Mouse (Mus musculus) heart, adult 2 months (tissue): Measurements from ENCODE around the gene 1700122O11Rik. TPM values are rescaled to one million over a fixed set of nuclear protein-coding genes. Genes with fewer than 3 reads are reported as not detected.

ENCODE experiments used
- DNase-seq, 2 experiments: peaks; one replicate each; pipeline ENCODE4 v3.0.0; 2021
- H3K27ac ChIP-seq: fragments of 200-600 bp; 2 replicates; pipeline ENCODE4 v1.8.1; 2022
- H3K27me3 ChIP-seq: fragments of 200-500 bp; 2 replicates; pipeline ENCODE4 v1.6.1; 2012; ENCODE audit warnings: mild to moderate bottlenecking, low read length, inconsistent platforms, mixed read lengths; ENCODE audit not compliant: control insufficient read depth, insufficient read depth
- H3K36me3 ChIP-seq: fragments of 200-500 bp; 2 replicates; pipeline ENCODE4 v1.6.1; 2012; ENCODE audit warnings: low read length, inconsistent platforms; ENCODE audit not compliant: control insufficient read depth, insufficient read depth
- H3K4me1 ChIP-seq: fragments of 200-500 bp; 2 replicates; pipeline ENCODE4 v1.6.1; 2011; ENCODE audit warnings: low read length; ENCODE audit not compliant: control insufficient read depth, insufficient read depth
- H3K4me3 ChIP-seq: fragments of 200-600 bp; 2 replicates; pipeline ENCODE4 v1.8.1; 2022
- H3K79me2 ChIP-seq: fragments of 200-500 bp; replicated peaks from 2 replicates; pipeline ENCODE4 v1.6.1; 2012; ENCODE audit warnings: mild to moderate bottlenecking, inconsistent platforms, low read length, moderate library complexity, mixed read lengths; ENCODE audit not compliant: control insufficient read depth, insufficient read depth
- H3K9ac ChIP-seq: fragments of 200-500 bp; 2 replicates; pipeline ENCODE4 v1.6.1; 2012; ENCODE audit warnings: low read depth, mild to moderate bottlenecking, control low read depth, inconsistent platforms, low read length, mixed read lengths
- CTCF ChIP-seq: fragments of 200-600 bp; IDR thresholded peaks from 2 replicates; pipeline ENCODE4 v1.8.1; 2022; ENCODE audit warnings: antibody characterized with exemption, mild to moderate bottlenecking, moderate library complexity
- EP300 ChIP-seq: fragments of 200-500 bp; IDR thresholded peaks from 2 replicates; pipeline ENCODE4 v1.6.1; 2011; ENCODE audit warnings: low read depth, low read length, control low read depth; ENCODE audit not compliant: insufficient read depth
- POLR2A ChIP-seq: fragments of 200-500 bp; IDR thresholded peaks from 2 replicates; pipeline ENCODE4 v1.6.1; 2011; ENCODE audit warnings: mild to moderate bottlenecking, low read depth, low read length, control low read depth; ENCODE audit not compliant: insufficient read depth
- WGBS: fragments of 180-500 bp; shearing (Covaris S2); methylation state at CpG from one replicate; pipeline ENCODE4 v1.1.7; 2018; 5-methylcytosine and 5-hydroxymethylcytosine counted together
- intact Hi-C: fragments of 180-260 bp; cut with DNase I; formaldehyde crosslinking; loops from one replicate; pipeline ENCODE4 v1.15.1; 2025
- polyA plus RNA-seq: library from polyadenylated mRNA; depleted of rRNA; stranded (reverse); fragments of >200 nt; gene quantifications from 2 replicates; pipeline ENCODE4 v1.2.3, GENCODE M21; 2012
- total RNA-seq, 2 experiments: library from RNA; stranded (reverse); gene quantifications; 2 replicates each; pipeline ENCODE4 v1.2.3; 2021

Gene 1700122O11Rik
- total and polyA plus RNA-seq, 3 experiments = not detected

GRCm38 (mm10) chr17:48057382-48057781, 19.3 kb upstream of the 1700122O11Rik start:
- H3K79me2 ChIP-seq = no peaks in the 10 kb centered on the region
- H3K27ac ChIP-seq = no peak overlapping the region
- no peak overlapping the region for H3K4me3 ChIP-seq
- peak in 1 of 2 experiments; percentile 31 for DNase-seq
- WGBS = 2% methylated on average over 12 of the region's 12 CpGs
- H3K27me3 ChIP-seq = no peaks in the 10 kb centered on the region
- intact Hi-C loops = no loop called here
- TF ChIP-seq CTCF = 0 out of 2 replicates have a peak, but pooled peaks have one; percentile 7
- TF ChIP-seq POLR2A = no peak
- TF ChIP-seq EP300 = no peak
- no peak overlapping the region for H3K9ac ChIP-seq
- no peaks in the 10 kb centered on the region for H3K4me1 ChIP-seq
- no peaks in the 10 kb centered on the region for H3K36me3 ChIP-seq

- H3K4me3 ChIP-seq = no peak overlapping the region
- no peaks in the 10 kb centered on the region for H3K36me3 ChIP-seq
- intact Hi-C loops = no loop called here
- TF ChIP-seq CTCF = no peak
- no peak for TF ChIP-seq POLR2A
- TF ChIP-seq EP300 = no peak
- 34% methylated on average over 20 of the region's 20 CpGs for WGBS
- no peak for DNase-seq
- H3K27me3 ChIP-seq = no peaks in the 10 kb centered on the region
- H3K4me1 ChIP-seq = no peaks in the 10 kb centered on the region
- H3K27ac ChIP-seq = no peak overlapping the region
- no peaks in the 10 kb centered on the region for H3K79me2 ChIP-seq
- H3K9ac ChIP-seq = no peak overlapping the region
Observed at GRCm38 (mm10) chr17:48055076-48055816, 17.2 kb upstream of the 1700122O11Rik start.

- no peaks in the 10 kb centered on the region for H3K27me3 ChIP-seq
- H3K79me2 ChIP-seq = no peaks in the 10 kb centered on the region
- TF ChIP-seq POLR2A (no peak), EP300 (no peak), CTCF (no peak)
- no peak overlapping the region for H3K27ac ChIP-seq
- no peak overlapping the region for H3K4me3 ChIP-seq
- no peak overlapping the region for H3K9ac ChIP-seq
- no peaks in the 10 kb centered on the region for H3K36me3 ChIP-seq
- WGBS = 73% methylated on average over 2 of the region's 2 CpGs
- intact Hi-C loops = no loop called here
- no peak for DNase-seq
- H3K4me1 ChIP-seq = no peaks in the 10 kb centered on the region
Observed at GRCm38 (mm10) chr17:48053646-48054045, 15.6 kb upstream of the 1700122O11Rik start.

DNA sequence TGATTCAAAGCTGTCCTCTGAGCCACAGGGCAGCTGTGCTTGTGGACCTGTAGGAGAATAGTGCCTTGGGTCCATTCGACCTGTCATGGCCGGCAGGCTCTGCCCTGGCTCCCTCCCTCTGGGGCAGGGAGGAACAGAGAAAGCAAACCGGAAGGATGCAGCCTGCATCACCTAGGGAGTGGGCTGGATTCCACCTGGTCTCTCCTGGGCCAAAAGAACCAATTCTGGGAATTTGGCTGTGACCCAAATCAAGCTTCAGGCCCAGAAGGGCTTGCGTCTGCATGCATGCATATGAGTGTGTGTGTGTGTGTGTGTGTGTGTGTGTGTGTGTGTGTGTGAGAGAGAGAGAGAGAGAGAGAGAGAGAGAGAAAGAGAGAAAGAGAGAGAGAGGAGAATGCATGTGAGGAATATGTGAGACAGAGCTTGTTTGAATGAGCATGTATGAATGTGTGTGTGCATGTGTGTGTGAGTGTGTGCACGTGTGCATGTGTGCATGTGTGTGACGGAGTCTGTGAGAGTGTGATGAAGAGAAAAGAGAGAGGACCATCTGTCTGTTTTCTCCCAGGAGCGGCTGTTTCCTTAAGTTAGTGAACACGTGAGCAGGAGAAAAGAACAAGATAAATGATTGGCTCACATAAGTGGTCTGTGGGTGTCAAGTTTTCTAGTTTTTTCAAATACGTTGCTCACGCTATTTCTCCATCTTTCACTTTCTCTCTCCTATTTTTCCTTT, 14.4 kb upstream of the 1700122O11Rik start:
- no peaks in the 10 kb centered on the region for H3K79me2 ChIP-seq
- no peak overlapping the region for H3K27ac ChIP-seq
- intact Hi-C loops = no loop called here
- DNase-seq = no peak
- H3K9ac ChIP-seq = no peak overlapping the region
- WGBS = 82% methylated on average over 10 of the region's 10 CpGs
- H3K36me3 ChIP-seq = no peaks in the 10 kb centered on the region
- no peaks in the 10 kb centered on the region for H3K27me3 ChIP-seq
- no peak overlapping the region for H3K4me3 ChIP-seq
- no peaks in the 10 kb centered on the region for H3K4me1 ChIP-seq
- TF ChIP-seq CTCF (no peak), POLR2A (no peak), EP300 (no peak)

- H3K4me3 ChIP-seq = no peak overlapping the region
- intact Hi-C loops = no loop called here
- TF ChIP-seq EP300 (no peak), CTCF (no peak)
- no peak overlapping the region for H3K27ac ChIP-seq
- no peak overlapping the region for H3K9ac ChIP-seq
- no peaks in the 10 kb centered on the region for H3K27me3 ChIP-seq
- no peaks in the 10 kb centered on the region for H3K4me1 ChIP-seq
- WGBS = 54% methylated on average over 5 of the region's 5 CpGs
- H3K36me3 ChIP-seq = no peaks in the 10 kb centered on the region
- no peaks in the 10 kb centered on the region for H3K79me2 ChIP-seq
- DNase-seq = no peak
Observed at GRCm38 (mm10) chr17:48051638-48052337, 13.7 kb upstream of the 1700122O11Rik start.
